Mouse (Mus musculus) C2C12 (cell line): ENCODE results near the gene Gm28308.

ENCODE experiments used
- CEBPB ChIP-seq: IDR thresholded peaks from one replicate; pipeline ENCODE4 v1.6.1; 2011; ENCODE audit warnings: low read depth, mild to moderate bottlenecking, control low read depth, moderate library complexity
- CTCF ChIP-seq: IDR thresholded peaks from one replicate; pipeline ENCODE4 v1.5.1; 2011; ENCODE audit not compliant: control insufficient read depth, insufficient read depth, insufficient read length
- MAX ChIP-seq: IDR thresholded peaks from one replicate; pipeline ENCODE4 v1.6.1; 2011; ENCODE audit warnings: mild to moderate bottlenecking, control low read depth
- MYOG ChIP-seq: IDR thresholded peaks from one replicate; pipeline ENCODE4 v1.6.1; 2011; ENCODE audit not compliant: control insufficient read depth, insufficient read length; ENCODE audit errors: extremely low read depth
- USF1 ChIP-seq: IDR thresholded peaks from one replicate; pipeline ENCODE4 v1.6.1; 2011; ENCODE audit warnings: low read depth, mild to moderate bottlenecking, control low read depth, moderate library complexity

DNA sequence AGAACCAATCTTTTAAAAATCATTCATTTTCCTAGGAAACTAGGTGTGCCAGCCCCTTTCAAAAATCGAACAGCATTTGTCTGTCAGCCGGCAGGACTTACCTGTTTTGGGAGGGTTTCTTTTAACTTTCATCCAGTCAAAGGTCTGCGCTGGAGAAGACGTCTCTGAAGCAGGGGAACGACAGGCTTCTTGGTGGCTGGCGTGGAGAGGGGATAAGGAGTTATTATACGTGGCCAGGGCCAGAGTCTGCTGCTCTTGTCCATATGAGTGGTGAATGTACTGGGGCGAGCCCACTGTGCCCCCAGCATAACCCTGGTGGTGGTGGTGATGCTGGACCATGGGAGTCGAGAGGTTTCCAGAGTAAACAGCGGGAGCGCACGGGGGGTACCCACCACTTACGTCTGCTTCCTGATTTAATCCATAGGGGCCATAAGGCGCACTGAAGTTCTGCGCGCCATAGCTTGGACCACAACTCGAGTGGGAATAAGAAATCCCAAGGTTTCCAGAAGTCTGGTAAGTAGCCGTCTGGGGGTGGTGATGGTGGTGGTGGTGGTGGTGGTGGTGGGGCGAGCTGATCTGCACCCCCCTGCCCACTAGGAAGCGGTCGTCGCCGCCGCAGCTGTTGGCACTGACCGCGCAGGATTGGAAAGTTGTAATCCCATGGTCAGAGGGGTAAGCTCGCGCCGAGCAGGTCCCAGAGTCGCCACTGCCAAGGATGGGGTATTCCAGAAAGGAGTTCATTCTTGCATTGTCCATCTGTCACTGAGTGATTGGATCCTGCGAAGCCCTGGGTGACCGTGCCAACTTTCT is 55.5 kb downstream of the Gm28308 start:
- TF ChIP-seq CTCF, result no peak
- no peak for TF ChIP-seq CEBPB
- no peak for TF ChIP-seq USF1
- no peak for TF ChIP-seq MAX
- no peak for TF ChIP-seq MYOG
